ENCODE assay signal across 17 mouse cellular contexts in the genomic region with DNA sequence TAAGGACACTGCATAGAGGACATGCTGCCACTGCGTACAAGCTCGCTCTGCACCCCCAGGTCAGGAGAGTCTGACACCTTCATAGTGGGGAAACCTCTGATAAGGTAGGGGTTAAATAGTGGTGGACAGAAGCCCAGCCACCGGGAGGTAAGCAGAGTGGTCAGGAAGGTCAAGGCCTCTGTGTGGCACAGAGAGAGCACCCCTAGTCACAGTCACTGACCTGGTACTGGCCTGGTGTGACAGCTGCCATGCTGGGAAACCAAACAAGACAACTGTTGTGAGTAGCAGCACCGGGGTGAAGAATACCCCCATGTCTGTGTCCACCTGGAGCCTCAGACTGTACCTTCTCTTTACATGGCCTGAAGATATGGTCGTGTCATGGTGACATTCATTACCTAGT.
"Had no signal": no experiment of that assay in that cellular context is flagged by ENCODE, and none has a peak within 500 bp of the region (broad histone marks: within the 10 kb centered on the region; RNA-seq: fewer than 3 reads in every experiment).

No protein-coding gene starts in this region.

- DNase-seq: lung, adult 2 months; lung, postnatal 14 days; lung, postnatal 36 days; right cerebral cortex, postnatal 14 days; thymus, adult 2 months; thymus, postnatal 25 days; thymus, postnatal 4 days had no signal

- H3K27ac ChIP-seq: lung, embryonic 15.5 days; macrophage; midbrain, embryonic 13.5 days; midbrain, embryonic 15.5 days; neural tube, embryonic 12.5 days; stomach, embryonic 15.5 days; stomach, postnatal 0 days had no signal

- H3K4me2 ChIP-seq: lung, embryonic 15.5 days; midbrain, embryonic 11.5 days; midbrain, embryonic 13.5 days; midbrain, embryonic 15.5 days; neural tube, embryonic 12.5 days; stomach, embryonic 15.5 days had no signal

- H3K4me3 ChIP-seq: lung, embryonic 15.5 days; megakaryocyte, embryonic 14.5 days; midbrain, embryonic 13.5 days; midbrain, embryonic 15.5 days; neural tube, embryonic 12.5 days; stomach, embryonic 15.5 days had no signal

- H3K9ac ChIP-seq: lung, embryonic 15.5 days; midbrain, embryonic 13.5 days; midbrain, embryonic 15.5 days; neural tube, embryonic 12.5 days; stomach, embryonic 15.5 days had no signal

- H3K27me3 ChIP-seq: lung, embryonic 15.5 days; midbrain, embryonic 15.5 days; neural tube, embryonic 12.5 days had no signal

- H3K9me3 ChIP-seq: lung, embryonic 15.5 days; megakaryocyte, embryonic 14.5 days; midbrain, embryonic 13.5 days; midbrain, embryonic 15.5 days; neural tube, embryonic 12.5 days; stomach, embryonic 15.5 days had no signal

- ATAC-seq: lung, postnatal 0 days; midbrain, embryonic 13.5 days; midbrain, embryonic 15.5 days had no signal

- H3K4me1 ChIP-seq: lung, embryonic 15.5 days; midbrain, embryonic 15.5 days; stomach, embryonic 15.5 days had no signal

- H3K36me3 ChIP-seq: lung, embryonic 15.5 days; midbrain, embryonic 13.5 days; midbrain, embryonic 15.5 days; neural tube, embryonic 12.5 days; stomach, embryonic 15.5 days had no signal
